Mouse (Mus musculus): ENCODE results near the gene 1700066M21Rik. TPM values are rescaled to one million over a fixed set of nuclear protein-coding genes. Genes with fewer than 3 reads are reported as not detected.
A peak's percentile ranks its signal among the peaks of the same experiment; 100 is the strongest.

1700066M21Rik gene
- polyA plus RNA-seq, 1 experiment from 2014 or later: 7.9 TPM

DNA sequence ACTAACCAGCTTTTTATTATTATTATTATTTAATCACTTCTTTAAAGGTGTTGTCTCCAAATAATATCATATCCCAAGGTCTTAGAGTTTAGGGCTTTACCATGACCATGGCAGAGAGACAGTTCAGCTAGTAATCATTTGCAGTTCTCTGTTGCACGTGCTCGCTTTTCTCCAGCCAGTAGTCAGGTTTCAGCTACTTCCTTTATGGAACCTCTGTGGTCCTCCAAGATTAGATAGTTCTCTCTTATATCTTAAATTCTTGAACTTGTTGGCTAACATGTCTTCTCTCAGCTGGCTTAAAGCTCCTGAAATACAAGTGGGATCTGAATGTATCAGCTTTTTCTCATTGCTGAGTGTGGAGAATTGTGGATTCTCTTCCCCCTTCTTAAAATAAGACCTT is 31.6 kb downstream of the 1700066M21Rik start:
- Histone ChIP-seq H3K9me3 (replicated peaks; ENCODE audit: control insufficient read depth, low read length) (no peaks in the 10 kb centered on the region), H3K4me1 (ENCODE audit: control insufficient read depth, insufficient read depth, low read length) (peaks cover 21% of the 10 kb centered on the region), H3K4me2 (ENCODE audit: low read depth, low read length) (0 out of 2 replicates have a peak overlapping the region, but pooled peaks have one; percentile 4), H3K27me3 (ENCODE audit: control insufficient read depth, insufficient read depth, low read length) (no peaks in the 10 kb centered on the region), H3K4me3 (ENCODE audit: low read length) (no peak overlapping the region), H3K27ac (ENCODE audit: low read length) (no peak overlapping the region), H3K9ac (ENCODE audit: low read length) (no peak overlapping the region), H3K36me3 (ENCODE audit: control insufficient read depth, insufficient read depth) (peaks cover 20% of the 10 kb centered on the region)
- 71% methylated on average over 2 of the region's 2 CpGs for WGBS
- ATAC-seq (replicated peaks; ENCODE audit: extremely low read depth, insufficient read depth, low FRiP score): no peak

DNA sequence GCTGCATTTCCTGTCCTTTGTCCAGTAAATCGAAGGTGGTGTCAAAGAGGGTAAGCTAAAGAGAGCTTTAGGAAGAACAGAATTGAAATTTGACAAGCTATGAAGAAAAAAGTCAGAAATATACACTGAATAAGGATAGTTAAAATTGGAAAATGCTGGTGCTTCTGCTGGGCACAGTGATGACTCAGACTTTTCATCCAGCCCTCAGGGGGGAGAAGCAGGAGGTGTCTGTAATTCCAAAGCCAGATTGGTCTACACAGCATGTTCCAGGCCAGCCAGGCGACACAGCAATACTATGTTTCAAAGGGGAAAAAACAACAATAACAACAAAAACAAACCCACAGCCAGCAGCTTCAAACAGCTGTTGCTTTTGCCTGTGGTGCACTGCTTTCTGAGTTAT is 36.0 kb downstream of the 1700066M21Rik start:
- Histone ChIP-seq H3K4me2 (ENCODE audit: low read depth, low read length) (no peak overlapping the region), H3K36me3 (ENCODE audit: control insufficient read depth, insufficient read depth) (peaks cover 43% of the 10 kb centered on the region), H3K9me3 (replicated peaks; ENCODE audit: control insufficient read depth, low read length) (peaks cover 3% of the 10 kb centered on the region; the same call in 1 of the 2 replicates), H3K4me1 (ENCODE audit: control insufficient read depth, insufficient read depth, low read length) (peaks cover 6% of the 10 kb centered on the region), H3K27me3 (ENCODE audit: control insufficient read depth, insufficient read depth, low read length) (no peaks in the 10 kb centered on the region), H3K4me3 (ENCODE audit: low read length) (no peak overlapping the region), H3K27ac (ENCODE audit: low read length) (no peak overlapping the region), H3K9ac (ENCODE audit: low read length) (no peak overlapping the region)
- no peak for ATAC-seq (replicated peaks; ENCODE audit: extremely low read depth, insufficient read depth, low FRiP score)
- WGBS: 90% methylated on average over 2 of the region's 2 CpGs

- no peak overlapping the region for H3K4me3 ChIP-seq (ENCODE audit: low read length)
- H3K27me3 ChIP-seq (ENCODE audit: control insufficient read depth, insufficient read depth, low read length): no peaks in the 10 kb centered on the region
- no peak overlapping the region for H3K4me2 ChIP-seq (ENCODE audit: low read depth, low read length)
- no peak overlapping the region for H3K27ac ChIP-seq (ENCODE audit: low read length)
- no peaks in the 10 kb centered on the region for H3K9me3 ChIP-seq (replicated peaks; ENCODE audit: control insufficient read depth, low read length)
- WGBS: 5% methylated on average over 1 of the region's 1 CpGs
- H3K4me1 ChIP-seq (ENCODE audit: control insufficient read depth, insufficient read depth, low read length): no peaks in the 10 kb centered on the region
- no peak overlapping the region for H3K9ac ChIP-seq (ENCODE audit: low read length)
- H3K36me3 ChIP-seq (ENCODE audit: control insufficient read depth, insufficient read depth): no peaks in the 10 kb centered on the region
- ATAC-seq (replicated peaks; ENCODE audit: extremely low read depth, insufficient read depth, low FRiP score): no peak
These were observed 46.3 kb downstream of the 1700066M21Rik start for GRCm38 (mm10) chr1:57423696-57424095.

GRCm38 (mm10) chr1:57428368-57429308 is 51.2 kb downstream of the 1700066M21Rik start:
- H3K9me3 ChIP-seq (replicated peaks; ENCODE audit: control insufficient read depth, low read length): no peaks in the 10 kb centered on the region
- peak overlapping the region; percentile 38 for H3K9ac ChIP-seq (ENCODE audit: low read length)
- WGBS: 52% methylated on average over 16 of the region's 16 CpGs
- H3K4me2 ChIP-seq (ENCODE audit: low read depth, low read length): peak overlapping the region; percentile 31
- no peaks in the 10 kb centered on the region for H3K4me1 ChIP-seq (ENCODE audit: control insufficient read depth, insufficient read depth, low read length)
- H3K27me3 ChIP-seq (ENCODE audit: control insufficient read depth, insufficient read depth, low read length): no peaks in the 10 kb centered on the region
- H3K36me3 ChIP-seq (ENCODE audit: control insufficient read depth, insufficient read depth): no peaks in the 10 kb centered on the region
- no peak overlapping the region; the same call in 1 of the 2 replicates for H3K4me3 ChIP-seq (ENCODE audit: low read length)
- H3K27ac ChIP-seq (ENCODE audit: low read length): no peak overlapping the region
- ATAC-seq (replicated peaks; ENCODE audit: extremely low read depth, insufficient read depth, low FRiP score): no peak

DNA sequence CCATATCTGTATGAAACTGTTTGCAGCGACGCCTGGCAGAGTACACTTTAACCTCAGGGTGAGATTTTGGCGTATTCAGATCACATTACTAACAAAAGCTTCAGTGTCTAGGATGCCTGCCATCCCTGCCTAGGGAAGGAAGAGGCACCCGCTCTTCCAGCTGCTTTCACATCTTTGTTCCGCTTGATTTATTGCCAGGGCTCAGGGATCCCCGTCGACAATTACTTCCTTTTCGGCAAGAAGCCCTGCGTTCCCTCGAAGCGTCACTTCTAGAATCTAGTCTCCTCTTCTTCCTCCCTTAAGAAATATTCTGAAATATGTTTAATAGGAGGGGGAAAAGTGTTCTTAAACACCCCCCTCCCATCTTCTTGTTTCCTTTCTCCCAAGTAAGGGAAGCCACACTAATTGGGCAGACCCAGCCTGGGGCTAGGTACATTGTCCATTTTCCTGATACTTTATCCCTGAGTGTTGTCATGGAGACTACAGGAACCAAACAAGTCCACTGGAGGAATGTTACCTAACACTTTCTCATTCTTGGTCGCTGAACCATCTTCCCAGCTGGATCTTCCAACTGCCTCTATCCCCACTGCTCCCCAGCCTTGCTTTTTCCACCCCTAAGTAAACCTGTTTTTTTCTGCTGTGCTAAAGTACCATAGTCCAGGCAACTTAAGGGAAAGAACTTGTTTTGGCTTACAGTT is 52.5 kb downstream of the 1700066M21Rik start:
- Histone ChIP-seq H3K27me3 (ENCODE audit: control insufficient read depth, insufficient read depth, low read length) (no peaks in the 10 kb centered on the region), H3K4me1 (ENCODE audit: control insufficient read depth, insufficient read depth, low read length) (no peaks in the 10 kb centered on the region), H3K9ac (ENCODE audit: low read length) (no peak overlapping the region), H3K36me3 (ENCODE audit: control insufficient read depth, insufficient read depth) (no peaks in the 10 kb centered on the region), H3K4me3 (ENCODE audit: low read length) (peak overlapping the region; percentile 16; the same call in 1 of the 2 replicates), H3K27ac (ENCODE audit: low read length) (no peak overlapping the region; the same call in 1 of the 2 replicates), H3K4me2 (ENCODE audit: low read depth, low read length) (peak overlapping the region; percentile 49), H3K9me3 (replicated peaks; ENCODE audit: control insufficient read depth, low read length) (no peaks in the 10 kb centered on the region)
- ATAC-seq (replicated peaks; ENCODE audit: extremely low read depth, insufficient read depth, low FRiP score): 0 out of 2 replicates have a peak, but pooled peaks have one; percentile 28
- 38% methylated on average over 12 of the region's 12 CpGs for WGBS

GRCm38 (mm10) chr1:57433141-57433540 is 55.7 kb downstream of the 1700066M21Rik start:
- H3K9ac ChIP-seq (ENCODE audit: low read length): no peak overlapping the region
- H3K4me2 ChIP-seq (ENCODE audit: low read depth, low read length): no peak overlapping the region
- H3K4me1 ChIP-seq (ENCODE audit: control insufficient read depth, insufficient read depth, low read length): no peaks in the 10 kb centered on the region; the same call in 1 of the 2 replicates
- no peak overlapping the region for H3K27ac ChIP-seq (ENCODE audit: low read length)
- ATAC-seq (replicated peaks; ENCODE audit: extremely low read depth, insufficient read depth, low FRiP score): no peak
- H3K4me3 ChIP-seq (ENCODE audit: low read length): no peak overlapping the region
- no peaks in the 10 kb centered on the region for H3K27me3 ChIP-seq (ENCODE audit: control insufficient read depth, insufficient read depth, low read length)
- no peaks in the 10 kb centered on the region for H3K9me3 ChIP-seq (replicated peaks; ENCODE audit: control insufficient read depth, low read length)
- H3K36me3 ChIP-seq (ENCODE audit: control insufficient read depth, insufficient read depth): no peaks in the 10 kb centered on the region
- 87% methylated on average over 7 of the region's 7 CpGs for WGBS

Other genes with a start within 250 kb of the 1700066M21Rik start
- gene Maip1, start 28.7 kb downstream of the 1700066M21Rik start, polyA plus RNA-seq (2015; fragmentation: Nextera tagmentation; extraction: Ambion mirVana): 15.5 and 16.5 TPM in 2 replicates
- 16.9 and 18.3 TPM in 2 replicates for gene Tyw5, start 29.5 kb downstream of the 1700066M21Rik start, polyA plus RNA-seq (2015; fragmentation: Nextera tagmentation; extraction: Ambion mirVana)

Measured in heart, embryonic 16.5 days (tissue).